In the genomic region with DNA sequence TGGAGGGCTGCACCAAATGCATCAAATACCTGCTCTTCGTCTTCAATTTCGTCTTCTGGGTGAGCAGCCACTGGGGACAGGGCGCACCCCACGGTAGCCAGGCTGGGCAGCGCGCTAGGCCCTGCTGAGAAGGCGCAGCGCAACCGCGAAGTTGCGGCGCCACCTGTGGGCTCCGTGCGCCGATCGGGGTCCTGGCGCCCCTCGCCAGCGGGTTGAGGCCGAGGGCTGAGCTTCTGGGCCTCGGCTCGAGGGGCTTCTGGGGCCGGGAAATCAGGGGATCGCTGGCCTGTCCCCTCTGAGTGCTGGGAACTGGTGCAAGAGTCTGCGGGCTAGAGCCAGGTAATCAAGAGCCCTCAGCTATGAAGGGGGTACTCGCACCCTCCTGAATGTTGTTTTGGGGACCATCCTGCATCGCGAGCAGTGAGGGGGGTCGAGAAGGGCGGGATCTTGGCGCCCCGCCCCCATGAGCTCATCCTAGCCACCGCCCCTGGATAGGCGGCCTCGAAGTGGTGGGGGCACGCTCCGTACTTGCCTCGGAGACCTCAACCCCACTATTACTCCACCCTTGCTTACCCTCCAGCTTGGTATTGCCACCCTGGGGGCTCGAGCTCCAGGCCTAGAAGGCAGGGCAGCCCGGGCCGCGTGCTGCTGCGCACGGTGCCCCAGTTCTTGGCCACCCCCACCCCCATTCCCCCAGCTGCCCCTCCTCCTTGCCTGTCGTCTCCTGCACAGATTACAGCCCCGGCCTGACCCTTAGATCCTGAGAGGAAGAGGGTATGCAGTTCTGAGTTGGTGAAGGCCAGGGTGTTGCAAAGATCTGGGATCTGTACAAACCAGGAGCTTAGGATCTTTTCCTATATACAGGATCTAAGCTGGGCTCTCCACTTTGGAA, we compare ENCODE assay signal across 8 mouse cellular contexts. TPM values are rescaled to one million over a fixed set of nuclear protein-coding genes. Genes with fewer than 3 reads are reported as not detected.
DNase-seq lines count a peak whose midpoint lies in the region; ATAC-seq and TF ChIP-seq lines count a peak whose summit lies in the region.

No protein-coding gene starts in this region.

- 0 out of 2 replicates have a peak, but pooled peaks cover 4% of the 10 kb centered on the region for H3K36me3 ChIP-seq in forebrain, embryonic 13.5 days (ENCODE audit: poor library complexity, severe bottlenecking)

- H3K4me3 ChIP-seq in forebrain, embryonic 13.5 days: peak overlapping the region; percentile 76

- ATAC-seq in forebrain, embryonic 13.5 days: peak; percentile 79

- H3K9ac ChIP-seq in forebrain, embryonic 13.5 days: peak overlapping the region; percentile 93

- H3K9me3 ChIP-seq in forebrain, embryonic 13.5 days (replicated peaks): no peaks in the 10 kb centered on the region

- H3K27ac ChIP-seq in forebrain, embryonic 13.5 days: peak overlapping the region; percentile 82

- H3K27me3 ChIP-seq in forebrain, embryonic 13.5 days: no peaks in the 10 kb centered on the region

- WGBS in forebrain, embryonic 13.5 days: 0% methylated on average over 46 of the region's 46 CpGs

- TF ChIP-seq POLR2A in brain, embryonic 14.5 days (IDR thresholded peaks at IDR 0.05; ENCODE audit: borderline replicate concordance, extremely low read depth, insufficient read depth, insufficient read length, poor library complexity, severe bottlenecking): no peak

- intact Hi-C loops in heart, postnatal 36 days (cut with DNase I): loop anchor here (1.0 kb wide), 1 partner anchor 45 kb away; no protein-coding TSS in a partner anchor

- peak; percentile 59 for DNase-seq in ES-CJ7 (ENCODE audit: low read depth, low spot score)
- peak; percentile 82 for DNase-seq in brain, embryonic 14.5 days (ENCODE audit: low read depth)
- peak; percentile 77 to 85 for DNase-seq in heart, postnatal 36 days
- DNase-seq in layer of hippocampus, postnatal 25 days (ENCODE audit: extremely low spot score in 1 of 2, low spot score in 1 of 2): peak; percentile 54 to 55
- DNase-seq in lung, postnatal 10 days: peak; percentile 86
- DNase-seq in ovary, postnatal 14 days (ENCODE audit: low spot score): peak; percentile 57
- peak; percentile 41 to 57 for DNase-seq in urinary bladder, adult 18-20 months (ENCODE audit: low spot score in 2 of 2)

- no peak for TF ChIP-seq CTCF in brain, embryonic 14.5 days (IDR thresholded peaks at IDR 0.05; ENCODE audit: borderline replicate concordance, extremely low read depth, insufficient read depth, insufficient read length)

- peaks cover 34% of the 10 kb centered on the region for H3K4me1 ChIP-seq in forebrain, embryonic 13.5 days

- peak overlapping the region; percentile 91 for H3K4me2 ChIP-seq in forebrain, embryonic 13.5 days

RNA-seq across cellular contexts. Expression of gene Cd81, which starts 0.7 kb away (rescaled TPM):
- polyA plus RNA-seq in brain, embryonic 14.5 days (2012; rRNA removed): 210 and 278 TPM in 2 replicates
- polyA plus RNA-seq in forebrain, embryonic 13.5 days (2015; fragmentation: Nextera tagmentation; extraction: Ambion mirVana): 217 and 236 TPM in 2 replicates
- 100 to 1,000 TPM; 398 to 441 TPM for total RNA-seq in heart, postnatal 36 days (2021)
- total RNA-seq in layer of hippocampus, postnatal 25 days (2021): 100 to 1,000 TPM; 489 to 524 TPM

RNA-seq across cellular contexts. Expression of gene Tssc4, which starts 15.8 kb away (rescaled TPM):
- polyA plus RNA-seq in brain, embryonic 14.5 days (2012; rRNA removed): 99.9 and 164 TPM in 2 replicates
- 108 and 122 TPM in 2 replicates for polyA plus RNA-seq in forebrain, embryonic 13.5 days (2015; fragmentation: Nextera tagmentation; extraction: Ambion mirVana)
- 10 to 100 TPM; 15.3 TPM for total RNA-seq in heart, postnatal 36 days (2021)
- total RNA-seq in layer of hippocampus, postnatal 25 days (2021): 10 to 100 TPM; 47.0 to 50.4 TPM

RNA-seq across cellular contexts. Expression of gene Trpm5, which starts 41.2 kb away (rescaled TPM):
- polyA plus RNA-seq in brain, embryonic 14.5 days (2012; rRNA removed): 2.8 and 3.1 TPM in 2 replicates
- 1.3 and 1.7 TPM in 2 replicates for polyA plus RNA-seq in forebrain, embryonic 13.5 days (2015; fragmentation: Nextera tagmentation; extraction: Ambion mirVana)
- total RNA-seq in heart, postnatal 36 days (2021): not detected
- total RNA-seq in layer of hippocampus, postnatal 25 days (2021): not detected

RNA-seq across cellular contexts. Expression of gene Tspan32, which starts 48.4 kb away (rescaled TPM):
- polyA plus RNA-seq in brain, embryonic 14.5 days (2012; rRNA removed): 0.16 and 0.42 TPM in 2 replicates
- 0.81 and 0.83 TPM in 2 replicates for polyA plus RNA-seq in forebrain, embryonic 13.5 days (2015; fragmentation: Nextera tagmentation; extraction: Ambion mirVana)
- under 1 TPM; 0.28 to 0.46 TPM for total RNA-seq in heart, postnatal 36 days (2021)
- not detected for total RNA-seq in layer of hippocampus, postnatal 25 days (2021)

RNA-seq across cellular contexts. Expression of gene Kcnq1, which starts 52.9 kb away (rescaled TPM):
- polyA plus RNA-seq in brain, embryonic 14.5 days (2012; rRNA removed): 0.95 and 1.2 TPM in 2 replicates
- polyA plus RNA-seq in forebrain, embryonic 13.5 days (2015; fragmentation: Nextera tagmentation; extraction: Ambion mirVana): 0.48 and 1.2 TPM in 2 replicates
- 10 to 100 TPM; 34.3 to 37.1 TPM for total RNA-seq in heart, postnatal 36 days (2021)
- total RNA-seq in layer of hippocampus, postnatal 25 days (2021): 1 to 10 TPM in 1 of 2 experiments, under 1 TPM in 1; 0.89 to 1.3 TPM

Comparison
In these comparisons a context has a peak if more than half of its experiments do, and no peak if none do; other contexts are left out.
1. Peak in every context shown above with its lines: DNase-seq, ATAC-seq, H3K4me3 ChIP-seq and H3K27ac ChIP-seq.